Mouse (Mus musculus): Measurements from ENCODE around the gene Grik5. TPM values are rescaled to one million over a fixed set of nuclear protein-coding genes. Genes with fewer than 3 reads are reported as not detected.

The Grik5 gene
- polyA plus RNA-seq, 1 experiment from 2014 or later = 12.5 TPM

DNA sequence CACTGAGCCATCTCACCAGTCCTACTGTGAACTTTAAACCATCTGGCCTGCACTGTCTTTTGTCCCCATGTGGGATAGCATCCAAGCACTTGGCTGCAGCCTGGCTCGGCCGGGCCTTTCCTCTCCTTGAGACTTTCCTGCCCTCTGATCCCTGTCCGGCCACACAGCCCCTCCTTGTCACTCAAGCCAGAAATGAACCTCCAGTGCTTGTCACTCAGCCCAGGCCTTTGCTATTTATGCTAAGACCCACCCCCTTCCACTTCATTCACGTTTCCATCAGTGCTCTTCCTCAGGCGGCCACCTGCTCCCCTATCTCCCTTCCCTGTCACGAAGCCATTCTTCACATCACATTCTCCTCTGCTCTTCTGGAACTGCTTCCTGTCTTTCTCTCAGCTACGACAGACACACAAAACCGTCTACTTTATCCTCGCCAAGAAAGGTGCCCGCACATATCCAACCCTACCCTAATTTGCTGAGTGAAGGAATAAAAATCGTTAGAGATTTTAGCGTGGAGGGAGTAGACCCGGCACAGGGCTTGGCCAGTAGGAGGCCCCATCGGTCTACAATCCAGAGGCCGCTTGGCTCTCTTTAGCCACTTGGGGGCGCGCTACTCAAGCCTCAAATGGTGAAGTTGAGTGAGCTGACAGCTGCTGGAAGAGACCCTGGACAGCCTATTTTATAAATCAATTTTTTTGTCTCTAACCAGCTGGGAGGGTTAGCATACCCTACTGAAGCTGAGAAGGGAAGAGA, 33.4 kb upstream of the Grik5 start:
- Histone ChIP-seq H3K27me3 (replicated peaks; ENCODE audit: control insufficient read depth, insufficient read depth, low read length) (no peaks in the 10 kb centered on the region), H3K9ac (ENCODE audit: low read depth, low read length) (no peak overlapping the region), H3K36me3 (ENCODE audit: control insufficient read depth, insufficient read depth, low read length) (0 out of 2 replicates have a peak, but pooled peaks cover 2% of the 10 kb centered on the region), H3K27ac (ENCODE audit: low read depth, low read length) (peak overlapping the region; percentile 25; the same call in 1 of the 2 replicates), H3K9me3 (ENCODE audit: control insufficient read depth, low read length) (no peaks in the 10 kb centered on the region), H3K4me2 (ENCODE audit: low read length) (no peak overlapping the region), H3K4me3 (ENCODE audit: low read length) (no peak overlapping the region), H3K4me1 (ENCODE audit: control insufficient read depth, insufficient read depth, low read depth, low read length) (no peaks in the 10 kb centered on the region)
- WGBS = 15% methylated on average over 17 of the region's 17 CpGs
- ATAC-seq = peak; percentile 73

DNA sequence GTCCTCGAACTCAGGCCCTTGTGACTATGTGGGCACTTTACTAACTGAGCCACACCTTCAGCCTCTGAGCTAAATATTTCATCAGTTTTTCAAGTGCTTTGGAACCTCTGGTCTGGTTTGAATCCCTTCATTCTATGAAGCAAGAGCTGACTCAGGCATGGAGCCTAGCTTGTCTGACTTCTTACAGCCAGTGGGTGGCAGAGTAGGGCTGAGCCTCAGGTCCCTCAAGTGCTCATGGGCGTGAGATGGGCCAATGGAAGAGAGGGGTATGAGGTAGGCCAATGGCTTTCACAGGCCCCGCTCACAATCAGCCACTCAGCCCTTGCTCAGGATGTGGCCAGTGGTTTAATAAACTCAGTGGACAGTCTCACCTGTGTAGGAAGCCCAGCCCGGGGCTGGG, 27.4 kb upstream of the Grik5 start:
- Histone ChIP-seq H3K9me3 (ENCODE audit: control insufficient read depth, low read length) (no peaks in the 10 kb centered on the region), H3K9ac (ENCODE audit: low read depth, low read length) (no peak overlapping the region), H3K4me1 (ENCODE audit: control insufficient read depth, insufficient read depth, low read depth, low read length) (no peaks in the 10 kb centered on the region), H3K27ac (ENCODE audit: low read depth, low read length) (no peak overlapping the region), H3K4me2 (ENCODE audit: low read length) (no peak overlapping the region), H3K36me3 (ENCODE audit: control insufficient read depth, insufficient read depth, low read length) (peaks cover 17% of the 10 kb centered on the region), H3K4me3 (ENCODE audit: low read length) (no peak overlapping the region), H3K27me3 (replicated peaks; ENCODE audit: control insufficient read depth, insufficient read depth, low read length) (no peaks in the 10 kb centered on the region)
- ATAC-seq = 0 out of 2 replicates have a peak, but pooled peaks have one; percentile 57
- WGBS = 73% methylated on average over 4 of the region's 4 CpGs

DNA sequence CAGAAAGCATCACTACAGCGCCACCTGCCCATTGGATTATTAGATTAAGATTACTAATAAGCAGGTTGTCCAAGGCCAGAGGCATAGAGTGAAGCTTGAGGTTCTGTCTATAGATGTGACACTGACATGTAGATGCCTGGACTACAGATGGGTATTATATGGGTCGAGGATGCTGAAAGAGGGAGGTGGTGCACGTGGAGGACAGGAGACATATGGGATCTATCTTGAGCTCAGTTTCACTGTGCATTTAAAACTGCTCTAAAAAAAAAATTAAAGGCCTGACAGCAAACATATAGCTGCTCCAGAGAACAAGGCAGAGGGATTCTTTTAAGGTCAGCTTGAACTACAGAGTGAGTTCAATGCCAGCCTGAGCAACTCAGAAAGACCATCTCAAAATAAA, 26.0 kb upstream of the Grik5 start:
- H3K9ac ChIP-seq (ENCODE audit: low read depth, low read length) = no peak overlapping the region
- H3K9me3 ChIP-seq (ENCODE audit: control insufficient read depth, low read length) = no peaks in the 10 kb centered on the region
- peaks cover 17% of the 10 kb centered on the region for H3K36me3 ChIP-seq (ENCODE audit: control insufficient read depth, insufficient read depth, low read length)
- no peaks in the 10 kb centered on the region for H3K27me3 ChIP-seq (replicated peaks; ENCODE audit: control insufficient read depth, insufficient read depth, low read length)
- no peak overlapping the region for H3K27ac ChIP-seq (ENCODE audit: low read depth, low read length)
- H3K4me2 ChIP-seq (ENCODE audit: low read length) = no peak overlapping the region
- ATAC-seq = no peak
- no peaks in the 10 kb centered on the region for H3K4me1 ChIP-seq (ENCODE audit: control insufficient read depth, insufficient read depth, low read depth, low read length)
- H3K4me3 ChIP-seq (ENCODE audit: low read length) = no peak overlapping the region
- 75% methylated on average over 3 of the region's 3 CpGs for WGBS

DNA sequence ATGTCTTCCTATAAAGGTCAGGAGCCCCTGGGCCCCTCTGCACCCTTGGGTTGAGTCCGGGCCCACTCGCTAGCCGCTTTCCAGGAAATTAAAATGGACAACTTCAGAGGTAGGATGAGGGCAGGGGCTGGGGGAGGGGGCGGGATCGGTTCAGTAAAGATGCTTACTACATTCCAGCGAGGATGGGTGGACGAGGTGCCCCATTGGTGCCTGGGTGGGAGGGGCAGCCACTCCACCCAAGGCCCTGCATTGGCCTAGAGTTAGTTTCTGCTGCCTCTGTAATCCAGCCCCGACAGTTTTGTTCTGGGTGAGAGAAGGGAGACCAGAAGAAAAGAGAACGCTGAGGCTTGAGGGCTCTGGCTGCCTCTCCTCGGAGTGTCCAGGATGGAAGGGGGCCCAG, 17.7 kb upstream of the Grik5 start:
- H3K27ac ChIP-seq (ENCODE audit: low read depth, low read length) = no peak overlapping the region
- H3K4me3 ChIP-seq (ENCODE audit: low read length) = no peak overlapping the region
- H3K27me3 ChIP-seq (replicated peaks; ENCODE audit: control insufficient read depth, insufficient read depth, low read length) = no peaks in the 10 kb centered on the region
- no peaks in the 10 kb centered on the region for H3K36me3 ChIP-seq (ENCODE audit: control insufficient read depth, insufficient read depth, low read length)
- H3K9me3 ChIP-seq (ENCODE audit: control insufficient read depth, low read length) = no peaks in the 10 kb centered on the region
- H3K4me2 ChIP-seq (ENCODE audit: low read length) = no peak overlapping the region
- ATAC-seq = no peak
- no peaks in the 10 kb centered on the region for H3K4me1 ChIP-seq (ENCODE audit: control insufficient read depth, insufficient read depth, low read depth, low read length)
- H3K9ac ChIP-seq (ENCODE audit: low read depth, low read length) = no peak overlapping the region
- WGBS = 27% methylated on average over 10 of the region's 10 CpGs

GRCm38 (mm10) chr7:25088968-25089367, 16.8 kb upstream of the Grik5 start:
- no peak overlapping the region for H3K9ac ChIP-seq (ENCODE audit: low read depth, low read length)
- H3K27ac ChIP-seq (ENCODE audit: low read depth, low read length) = no peak overlapping the region
- H3K4me2 ChIP-seq (ENCODE audit: low read length) = no peak overlapping the region
- no peak overlapping the region for H3K4me3 ChIP-seq (ENCODE audit: low read length)
- no peaks in the 10 kb centered on the region for H3K27me3 ChIP-seq (replicated peaks; ENCODE audit: control insufficient read depth, insufficient read depth, low read length)
- WGBS = 30% methylated on average over 11 of the region's 11 CpGs
- no peak for ATAC-seq
- H3K36me3 ChIP-seq (ENCODE audit: control insufficient read depth, insufficient read depth, low read length) = 0 out of 2 replicates have a peak, but pooled peaks cover under 1% of the 10 kb centered on the region
- no peaks in the 10 kb centered on the region for H3K9me3 ChIP-seq (ENCODE audit: control insufficient read depth, low read length)
- H3K4me1 ChIP-seq (ENCODE audit: control insufficient read depth, insufficient read depth, low read depth, low read length) = no peaks in the 10 kb centered on the region

GRCm38 (mm10) chr7:25088531-25088930, 16.4 kb upstream of the Grik5 start:
- Histone ChIP-seq H3K4me3 (ENCODE audit: low read length) (no peak overlapping the region), H3K4me1 (ENCODE audit: control insufficient read depth, insufficient read depth, low read depth, low read length) (no peaks in the 10 kb centered on the region), H3K9ac (ENCODE audit: low read depth, low read length) (no peak overlapping the region), H3K27me3 (replicated peaks; ENCODE audit: control insufficient read depth, insufficient read depth, low read length) (no peaks in the 10 kb centered on the region), H3K9me3 (ENCODE audit: control insufficient read depth, low read length) (no peaks in the 10 kb centered on the region), H3K27ac (ENCODE audit: low read depth, low read length) (no peak overlapping the region), H3K36me3 (ENCODE audit: control insufficient read depth, insufficient read depth, low read length) (0 out of 2 replicates have a peak, but pooled peaks cover 2% of the 10 kb centered on the region), H3K4me2 (ENCODE audit: low read length) (no peak overlapping the region)
- no peak for ATAC-seq
- WGBS = 11% methylated on average over 10 of the region's 10 CpGs

DNA sequence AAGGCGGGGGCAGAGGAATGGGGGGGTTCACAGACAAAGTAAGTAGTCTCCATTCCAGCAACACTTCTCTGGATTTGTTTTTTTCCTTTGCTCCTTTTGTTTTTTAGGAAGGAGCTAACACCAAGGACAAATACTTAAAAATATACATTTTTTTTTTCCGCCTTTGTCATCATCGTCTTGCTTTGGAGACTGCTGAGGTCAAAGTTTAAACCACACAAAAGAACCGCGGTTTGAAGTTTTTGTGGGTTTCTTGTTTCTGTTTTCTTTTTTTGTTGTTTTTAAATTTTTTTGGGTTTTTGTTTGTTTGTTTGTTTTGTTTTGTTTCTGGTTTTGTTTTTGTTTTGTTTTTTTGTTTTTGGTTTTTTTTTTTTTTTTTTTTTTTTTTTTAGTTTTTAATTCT, 15.8 kb upstream of the Grik5 start:
- no peak overlapping the region for H3K9ac ChIP-seq (ENCODE audit: low read depth, low read length)
- H3K9me3 ChIP-seq (ENCODE audit: control insufficient read depth, low read length) = no peaks in the 10 kb centered on the region
- ATAC-seq = no peak
- WGBS = 46% methylated on average over 5 of the region's 5 CpGs
- H3K4me1 ChIP-seq (ENCODE audit: control insufficient read depth, insufficient read depth, low read depth, low read length) = no peaks in the 10 kb centered on the region
- H3K27me3 ChIP-seq (replicated peaks; ENCODE audit: control insufficient read depth, insufficient read depth, low read length) = no peaks in the 10 kb centered on the region
- no peak overlapping the region for H3K27ac ChIP-seq (ENCODE audit: low read depth, low read length)
- H3K4me2 ChIP-seq (ENCODE audit: low read length) = no peak overlapping the region
- peaks cover 5% of the 10 kb centered on the region; the same call in 1 of the 2 replicates for H3K36me3 ChIP-seq (ENCODE audit: control insufficient read depth, insufficient read depth, low read length)
- H3K4me3 ChIP-seq (ENCODE audit: low read length) = no peak overlapping the region

GRCm38 (mm10) chr7:25087256-25087912, 15.2 kb upstream of the Grik5 start:
- H3K9me3 ChIP-seq (ENCODE audit: control insufficient read depth, low read length) = no peaks in the 10 kb centered on the region
- no peak overlapping the region for H3K4me3 ChIP-seq (ENCODE audit: low read length)
- 49% methylated on average over 10 of the region's 10 CpGs for WGBS
- H3K4me2 ChIP-seq (ENCODE audit: low read length) = no peak overlapping the region
- ATAC-seq = no peak
- no peaks in the 10 kb centered on the region for H3K27me3 ChIP-seq (replicated peaks; ENCODE audit: control insufficient read depth, insufficient read depth, low read length)
- no peak overlapping the region for H3K27ac ChIP-seq (ENCODE audit: low read depth, low read length)
- H3K4me1 ChIP-seq (ENCODE audit: control insufficient read depth, insufficient read depth, low read depth, low read length) = no peaks in the 10 kb centered on the region
- H3K9ac ChIP-seq (ENCODE audit: low read depth, low read length) = no peak overlapping the region
- H3K36me3 ChIP-seq (ENCODE audit: control insufficient read depth, insufficient read depth, low read length) = peaks cover 6% of the 10 kb centered on the region

GRCm38 (mm10) chr7:25086656-25087055, 14.5 kb upstream of the Grik5 start:
- H3K36me3 ChIP-seq (ENCODE audit: control insufficient read depth, insufficient read depth, low read length) = peaks cover 13% of the 10 kb centered on the region

More at GRCm38 (mm10) chr7:25086656-25087055, 14.5 kb upstream of the Grik5 start:
- no peak overlapping the region for H3K4me3 ChIP-seq (ENCODE audit: low read length)
- H3K4me1 ChIP-seq (ENCODE audit: control insufficient read depth, insufficient read depth, low read depth, low read length) = no peaks in the 10 kb centered on the region
- no peaks in the 10 kb centered on the region for H3K9me3 ChIP-seq (ENCODE audit: control insufficient read depth, low read length)
- no peak for ATAC-seq
- WGBS = 47% methylated on average over 3 of the region's 3 CpGs
- H3K27me3 ChIP-seq (replicated peaks; ENCODE audit: control insufficient read depth, insufficient read depth, low read length) = no peaks in the 10 kb centered on the region
- H3K4me2 ChIP-seq (ENCODE audit: low read length) = no peak overlapping the region
- no peak overlapping the region for H3K9ac ChIP-seq (ENCODE audit: low read depth, low read length)
- H3K27ac ChIP-seq (ENCODE audit: low read depth, low read length) = no peak overlapping the region

Data from hindbrain, embryonic 16.5 days (tissue).